Mouse (Mus musculus) liver, postnatal 0 days (tissue): ENCODE data around the gene Prss41. TPM values are rescaled to one million over a fixed set of nuclear protein-coding genes. Genes with fewer than 3 reads are reported as not detected.

Experiments
- ATAC-seq: fragments of 200-750 bp; cut with Nextera tagmentation; 2 replicates; pipeline ENCODE4 v1.8.0; 2017; ENCODE audit warnings: mild to moderate bottlenecking, moderate library complexity
- DNase-seq: peaks from one replicate; pipeline ENCODE4 v3.0.0-alpha.2; 2016
- H3K27ac ChIP-seq: fragments of 300-500 bp; sonication (generic); 2 replicates; pipeline ENCODE4 v1.5.1; 2014; ENCODE audit warnings: antibody characterized with exemption, moderate library complexity, mild to moderate bottlenecking, low read depth
- H3K27me3 ChIP-seq: fragments of 300-500 bp; sonication (generic); 2 replicates; pipeline ENCODE4 v1.6.1; 2014; ENCODE audit warnings: low read length, control low read depth, mixed read lengths; ENCODE audit not compliant: insufficient read depth
- H3K36me3 ChIP-seq: fragments of 300-500 bp; sonication (generic); replicated peaks from 2 replicates; pipeline ENCODE4 v1.6.1; 2014; ENCODE audit warnings: mild to moderate bottlenecking, control low read depth, low read length, moderate library complexity, mixed read lengths; ENCODE audit not compliant: insufficient read depth
- H3K4me1 ChIP-seq: fragments of 300-500 bp; sonication (generic); 2 replicates; pipeline ENCODE4 v1.6.1; 2014; ENCODE audit warnings: antibody characterized with exemption, mild to moderate bottlenecking, control low read depth; ENCODE audit not compliant: insufficient read depth
- H3K4me2 ChIP-seq: fragments of 300-500 bp; sonication (generic); 2 replicates; pipeline ENCODE4 v1.6.1; 2014; ENCODE audit warnings: low read depth, mild to moderate bottlenecking, low read length, moderate library complexity, mixed read lengths
- H3K4me3 ChIP-seq: fragments of 300-500 bp; sonication (generic); 2 replicates; pipeline ENCODE4 v1.5.1; 2014; ENCODE audit warnings: low read depth, low read length
- H3K9ac ChIP-seq: fragments of 300-500 bp; sonication (generic); replicated peaks from 2 replicates; pipeline ENCODE4 v1.6.1; 2014; ENCODE audit warnings: mild to moderate bottlenecking, moderate library complexity
- H3K9me3 ChIP-seq: fragments of 300-500 bp; sonication (generic); 2 replicates; pipeline ENCODE4 v1.6.1; 2016; ENCODE audit warnings: mild to moderate bottlenecking, control low read depth, low read length, mixed read lengths
- CTCF ChIP-seq: sonication (generic); IDR thresholded peaks from 2 replicates; pipeline ENCODE4 v1.5.1; 2016; ENCODE audit warnings: antibody characterized with exemption, low read depth
- EP300 ChIP-seq: IDR thresholded peaks from 2 replicates; pipeline ENCODE4 v1.6.1; 2016; ENCODE audit warnings: antibody characterized with exemption, low read depth, mild to moderate bottlenecking
- WGBS: fragments of 180-500 bp; shearing (Covaris S2); extraction: QIAGEN DNeasy Blood & Tissue Kit; methylation state at CpG from one replicate; pipeline ENCODE4 v1.1.7; 2014; ENCODE audit not compliant: insufficient replicate concordance; 5-methylcytosine and 5-hydroxymethylcytosine counted together
- polyA plus RNA-seq: library from polyadenylated mRNA; unstranded; fragments of >200 nt; fragmentation: Nextera tagmentation; extraction: Ambion mirVana; gene quantifications from 2 replicates; pipeline ENCODE4 v1.2.1, GENCODE M21; 2015

Prss41 gene
- polyA plus RNA-seq, 1 experiment from 2014 or later: 0.25 TPM

DNA sequence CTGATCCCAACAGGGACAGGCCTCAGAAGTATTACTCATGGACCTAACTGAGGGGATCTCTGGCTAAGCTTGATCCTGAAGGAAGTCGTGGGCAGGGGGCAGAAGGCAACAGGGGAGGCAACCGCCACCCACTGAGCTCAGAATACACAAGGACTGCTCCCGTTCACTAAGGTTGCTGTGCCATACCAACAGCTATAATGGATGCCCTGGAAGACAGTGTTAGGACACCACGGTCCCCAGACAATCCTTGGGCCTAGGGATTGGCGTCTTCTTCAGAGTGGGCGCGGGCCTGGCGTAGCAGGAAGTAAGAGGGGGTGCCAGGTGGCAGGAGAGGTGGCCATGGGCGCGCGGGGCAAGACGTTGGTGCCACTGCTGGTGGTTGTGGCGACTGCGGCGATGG lies 23.8 kb upstream of the Prss41 start, which contains the start of gene Prss21:
Gene Prss21 (plus strand): TSS at position 301 of the 400 bp plus-strand sequence.
- H3K9ac ChIP-seq: no peak within 1 kb of the TSS
- no peak within 1 kb of the TSS for H3K4me2 ChIP-seq
- no peaks in the 10 kb centered on the region for H3K27me3 ChIP-seq
- no peaks in the 10 kb centered on the region for H3K4me1 ChIP-seq
- no peak for DNase-seq
- 87% methylated on average over 15 of the region's 15 CpGs for WGBS
- H3K9me3 ChIP-seq: no peaks in the 10 kb centered on the region
- H3K4me3 ChIP-seq: no peak within 1 kb of the TSS
- no peak for ATAC-seq
- TF ChIP-seq EP300 (no peak), CTCF (no peak)
- no peak within 1 kb of the TSS for H3K27ac ChIP-seq
- H3K36me3 ChIP-seq: no peaks in the 10 kb centered on the region

DNA sequence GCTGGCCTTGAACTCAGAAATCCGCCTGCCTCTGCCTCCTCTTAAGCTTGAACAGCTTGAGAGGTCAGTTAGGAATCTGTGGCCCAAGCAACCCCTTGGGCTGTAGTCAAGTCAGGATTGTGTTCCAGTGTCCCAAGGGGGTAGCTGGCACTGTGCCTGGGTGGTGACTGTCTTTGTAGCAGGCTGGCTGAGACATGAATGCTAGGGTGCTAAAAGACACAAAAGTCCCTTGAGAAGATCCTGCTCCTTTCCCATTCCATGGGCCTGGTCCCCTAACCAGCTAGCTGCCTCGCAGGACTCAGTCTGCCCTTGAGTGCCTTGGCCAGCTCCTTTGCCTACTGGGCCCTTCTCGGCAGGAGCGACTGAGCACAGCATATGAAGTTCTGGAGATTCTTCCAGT lies 19.0 kb upstream of the Prss41 start:
- no peak for TF ChIP-seq EP300
- TF ChIP-seq CTCF: no peak
- Histone ChIP-seq H3K27me3 (no peaks in the 10 kb centered on the region), H3K27ac (no peak overlapping the region), H3K9me3 (no peaks in the 10 kb centered on the region), H3K4me2 (no peak overlapping the region), H3K4me3 (no peak overlapping the region), H3K36me3 (no peaks in the 10 kb centered on the region), H3K9ac (no peak overlapping the region), H3K4me1 (no peaks in the 10 kb centered on the region)
- ATAC-seq: no peak
- 75% methylated on average over 4 of the region's 4 CpGs for WGBS
- DNase-seq: no peak

DNA sequence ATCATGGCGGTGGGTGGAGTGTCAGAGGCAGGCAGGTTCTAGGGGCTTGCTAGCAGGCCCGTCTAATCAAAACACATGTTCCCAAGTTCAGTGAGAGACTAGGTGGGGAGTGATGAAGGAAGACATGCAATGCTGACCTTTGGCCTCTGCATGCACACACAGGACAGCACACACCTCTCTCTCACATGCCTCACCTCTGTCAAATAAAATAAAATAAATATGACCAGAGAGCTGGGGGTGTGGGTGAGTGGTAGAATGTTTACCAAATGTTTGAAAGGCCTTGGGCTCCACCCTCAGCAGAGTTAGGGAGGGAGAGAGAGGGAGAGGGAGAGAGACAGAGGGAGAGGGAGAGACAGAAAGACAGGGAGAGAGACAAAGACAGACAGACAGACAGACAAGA lies 13.9 kb upstream of the Prss41 start:
- no peak for DNase-seq
- H3K4me2 ChIP-seq: no peak overlapping the region
- H3K27me3 ChIP-seq: no peaks in the 10 kb centered on the region
- TF ChIP-seq EP300 (no peak), CTCF (no peak)
- 74% methylated on average over 2 of the region's 2 CpGs for WGBS
- H3K4me3 ChIP-seq: no peak overlapping the region
- H3K4me1 ChIP-seq: no peaks in the 10 kb centered on the region
- no peaks in the 10 kb centered on the region for H3K36me3 ChIP-seq
- ATAC-seq: peak; percentile 84
- no peaks in the 10 kb centered on the region for H3K9me3 ChIP-seq
- no peak overlapping the region for H3K27ac ChIP-seq
- no peak overlapping the region for H3K9ac ChIP-seq

DNA sequence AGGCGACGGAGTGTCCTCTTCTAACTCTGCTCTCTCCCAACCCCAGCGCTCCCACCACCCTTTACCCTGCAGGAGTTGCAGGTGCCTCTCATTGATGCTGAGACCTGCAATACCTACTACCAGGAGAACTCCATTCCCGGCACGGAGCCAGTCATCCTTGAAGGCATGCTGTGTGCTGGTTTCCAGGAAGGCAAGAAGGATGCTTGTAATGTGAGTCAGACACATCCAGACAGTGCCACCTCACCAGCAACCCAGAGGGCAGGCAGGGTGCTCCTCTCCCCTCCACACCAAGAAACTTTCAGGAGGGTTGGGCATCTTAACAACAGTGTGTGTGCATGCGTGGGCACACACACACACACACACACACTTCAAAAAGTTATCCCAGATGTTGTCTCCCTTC lies 13.2 kb upstream of the Prss41 start:
- no peak overlapping the region for H3K4me3 ChIP-seq
- no peaks in the 10 kb centered on the region for H3K4me1 ChIP-seq
- no peak for ATAC-seq
- DNase-seq: no peak
- no peaks in the 10 kb centered on the region for H3K27me3 ChIP-seq
- WGBS: 77% methylated on average over 6 of the region's 6 CpGs
- H3K36me3 ChIP-seq: no peaks in the 10 kb centered on the region
- H3K4me2 ChIP-seq: no peak overlapping the region
- no peak for TF ChIP-seq CTCF
- no peak for TF ChIP-seq EP300
- no peaks in the 10 kb centered on the region for H3K9me3 ChIP-seq
- no peak overlapping the region for H3K27ac ChIP-seq
- H3K9ac ChIP-seq: no peak overlapping the region

DNA sequence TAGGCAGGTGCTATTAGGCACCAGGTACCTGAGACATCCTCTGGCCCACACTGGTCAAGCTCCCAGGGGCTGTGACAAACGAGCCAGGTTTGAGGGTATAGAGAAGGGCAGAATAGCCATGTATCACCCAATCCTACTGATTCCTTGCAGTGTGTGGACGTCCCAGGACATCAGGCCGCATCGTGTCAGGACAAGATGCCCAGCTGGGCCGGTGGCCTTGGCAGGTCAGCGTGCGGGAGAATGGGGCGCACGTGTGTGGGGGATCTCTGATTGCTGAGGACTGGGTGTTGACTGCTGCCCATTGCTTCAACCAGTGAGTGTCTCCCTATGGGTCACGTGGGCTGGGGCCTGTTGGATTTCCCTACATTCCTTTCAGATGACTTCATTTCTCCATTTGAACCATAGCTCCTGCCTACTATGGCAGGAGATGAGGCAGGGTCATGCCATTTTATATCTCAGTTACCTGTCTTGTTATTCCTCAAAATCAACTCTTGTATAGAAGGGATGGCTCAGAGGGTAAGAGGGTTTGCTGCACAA lies 10.3 kb upstream of the Prss41 start:
- no peaks in the 10 kb centered on the region for H3K27me3 ChIP-seq
- H3K9ac ChIP-seq: no peak overlapping the region
- TF ChIP-seq CTCF: no peak
- TF ChIP-seq EP300: no peak
- H3K27ac ChIP-seq: no peak overlapping the region
- 83% methylated on average over 10 of the region's 10 CpGs for WGBS
- H3K9me3 ChIP-seq: no peaks in the 10 kb centered on the region
- ATAC-seq (no peak), DNase-seq (no peak)
- H3K4me1 ChIP-seq: no peaks in the 10 kb centered on the region
- H3K4me2 ChIP-seq: no peak overlapping the region
- no peak overlapping the region for H3K4me3 ChIP-seq
- H3K36me3 ChIP-seq: no peaks in the 10 kb centered on the region

DNA sequence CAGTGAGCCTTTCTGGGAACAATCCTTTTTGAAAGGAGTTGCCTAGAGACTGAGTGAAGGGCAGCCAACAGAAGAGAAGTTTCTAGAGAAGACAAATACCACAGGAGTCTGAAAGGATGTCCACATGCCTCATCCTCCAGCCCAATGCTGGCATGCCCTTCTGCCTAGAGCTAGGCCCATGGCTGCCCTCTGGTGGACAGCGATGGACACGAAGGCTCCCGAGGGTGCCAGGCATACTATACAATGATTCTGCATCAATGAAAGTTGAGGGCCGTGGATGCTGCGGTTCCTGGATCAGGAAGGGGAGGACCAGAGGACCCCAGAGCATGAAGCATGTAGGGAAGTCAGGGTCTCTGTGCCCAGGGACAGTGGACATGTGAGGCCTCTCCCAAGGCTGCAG lies 9.3 kb upstream of the Prss41 start:
- DNase-seq (peak; percentile 74), ATAC-seq (no peak)
- Histone ChIP-seq H3K4me1 (no peaks in the 10 kb centered on the region), H3K4me3 (no peak overlapping the region), H3K27ac (no peak overlapping the region), H3K27me3 (no peaks in the 10 kb centered on the region), H3K36me3 (no peaks in the 10 kb centered on the region), H3K4me2 (no peak overlapping the region), H3K9me3 (no peaks in the 10 kb centered on the region), H3K9ac (no peak overlapping the region)
- TF ChIP-seq CTCF (peak; percentile 83), EP300 (no peak)
- WGBS: 33% methylated on average over 5 of the region's 5 CpGs
